Mouse (Mus musculus) erythroblast, embryonic 14.5 days (primary cell): ENCODE data around the gene Plekha7.

ENCODE experiments used
- GATA1 ChIP-seq: IDR thresholded peaks from 2 replicates; pipeline ENCODE4 v1.6.1; 2012; ENCODE audit warnings: low read length, inconsistent platforms, mixed read lengths
- TAL1 ChIP-seq: IDR thresholded peaks from 3 replicates; pipeline ENCODE4 v1.6.1; 2012; ENCODE audit warnings: low read length, inconsistent platforms, mixed read lengths

DNA sequence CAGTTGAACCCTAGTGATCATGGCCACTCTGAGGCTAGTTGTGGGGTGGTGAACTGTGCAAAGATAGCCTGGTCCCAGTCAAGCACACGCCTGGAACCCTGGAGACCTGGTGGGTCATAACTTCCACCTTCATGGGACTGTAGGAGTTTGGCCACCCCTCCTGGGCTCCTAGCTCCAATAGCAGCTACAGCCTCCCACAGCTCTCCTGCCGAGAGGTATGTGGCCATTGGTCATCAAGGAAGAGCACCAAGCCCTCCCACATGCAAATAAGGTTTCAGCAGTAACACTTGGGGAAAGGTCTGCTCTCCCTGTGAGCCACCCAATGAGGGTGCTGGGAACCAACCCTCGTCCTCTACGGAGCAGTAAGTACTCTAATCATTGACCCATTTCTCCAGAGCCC, 55.7 kb downstream of the Plekha7 start:
- TF ChIP-seq GATA1 (no peak), TAL1 (no peak)
